Mouse (Mus musculus): ENCODE data around the gene Gm28048. TPM values are rescaled to one million over a fixed set of nuclear protein-coding genes. Genes with fewer than 3 reads are reported as not detected.

Gm28048 gene
- polyA plus RNA-seq, 1 experiment from 2014 or later, result 4.5 TPM

DNA sequence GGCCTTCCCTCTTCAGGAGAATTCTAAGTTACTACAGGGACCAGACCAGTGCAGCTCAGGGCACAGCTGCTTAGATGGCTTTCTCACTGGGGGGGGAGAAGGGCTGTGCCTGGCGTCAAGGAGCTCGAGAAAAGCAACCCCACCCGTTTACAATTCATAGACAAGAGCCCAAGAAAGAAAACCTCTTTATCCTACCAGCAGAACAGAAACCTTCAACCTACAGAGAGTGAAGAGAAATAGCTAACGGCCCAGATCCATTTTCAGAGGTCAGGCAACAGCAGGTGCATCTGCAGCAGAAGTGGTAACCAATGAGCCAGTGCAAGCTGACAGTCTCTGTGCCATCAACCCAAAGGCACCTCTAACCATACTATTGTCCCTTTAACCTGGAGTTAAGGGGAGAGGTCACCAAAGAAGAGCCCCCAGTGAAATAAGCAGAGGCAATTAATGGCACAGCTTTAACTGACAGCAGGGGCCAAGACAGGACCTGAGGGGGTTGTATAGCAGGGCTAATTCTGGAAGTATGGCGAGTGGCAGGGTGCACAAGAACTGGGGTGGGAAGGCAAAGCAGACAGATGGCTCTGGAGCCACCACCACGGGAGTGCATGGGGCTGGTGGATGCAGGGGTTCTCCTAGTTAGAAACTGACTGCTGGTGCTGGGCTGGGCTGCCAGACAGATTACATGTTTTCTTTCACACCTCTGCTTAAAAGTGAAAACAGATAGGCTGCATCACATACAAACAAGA lies 135.6 kb downstream of the Gm28048 start:
- H3K4me3 ChIP-seq (replicated peaks; ENCODE audit: low read depth, low read length), result no peak overlapping the region
- no peaks in the 10 kb centered on the region for H3K27me3 ChIP-seq (ENCODE audit: control insufficient read depth, insufficient read depth, low read length)
- no peak overlapping the region for H3K4me2 ChIP-seq (ENCODE audit: low read length)
- 57% methylated on average over 6 of the region's 6 CpGs for WGBS
- no peak for ATAC-seq (ENCODE audit: low FRiP score, low TSS enrichment)
- H3K9me3 ChIP-seq (ENCODE audit: control insufficient read depth, low read length), result no peaks in the 10 kb centered on the region
- H3K36me3 ChIP-seq (ENCODE audit: control insufficient read depth, insufficient read depth, low read length), result no peaks in the 10 kb centered on the region
- no peaks in the 10 kb centered on the region for H3K4me1 ChIP-seq (ENCODE audit: control insufficient read depth, insufficient read depth, low read length)
- H3K9ac ChIP-seq (replicated peaks; ENCODE audit: low read length), result no peak overlapping the region
- no peak for DNase-seq
- no peak overlapping the region for H3K27ac ChIP-seq (replicated peaks; ENCODE audit: low read depth, low read length)

- H3K4me1 ChIP-seq (ENCODE audit: control insufficient read depth, insufficient read depth, low read length), result no peaks in the 10 kb centered on the region
- 85% methylated on average over 4 of the region's 4 CpGs for WGBS
- no peaks in the 10 kb centered on the region for H3K9me3 ChIP-seq (ENCODE audit: control insufficient read depth, low read length)
- ATAC-seq (ENCODE audit: low FRiP score, low TSS enrichment), result no peak
- H3K27ac ChIP-seq (replicated peaks; ENCODE audit: low read depth, low read length), result no peak overlapping the region
- H3K27me3 ChIP-seq (ENCODE audit: control insufficient read depth, insufficient read depth, low read length), result no peaks in the 10 kb centered on the region
- DNase-seq, result no peak
- H3K4me3 ChIP-seq (replicated peaks; ENCODE audit: low read depth, low read length), result no peak overlapping the region
- no peak overlapping the region for H3K4me2 ChIP-seq (ENCODE audit: low read length)
- H3K36me3 ChIP-seq (ENCODE audit: control insufficient read depth, insufficient read depth, low read length), result no peaks in the 10 kb centered on the region
- H3K9ac ChIP-seq (replicated peaks; ENCODE audit: low read length), result no peak overlapping the region
These were observed 136.9 kb downstream of the Gm28048 start for GRCm38 (mm10) chr11:22844754-22845718.

DNA sequence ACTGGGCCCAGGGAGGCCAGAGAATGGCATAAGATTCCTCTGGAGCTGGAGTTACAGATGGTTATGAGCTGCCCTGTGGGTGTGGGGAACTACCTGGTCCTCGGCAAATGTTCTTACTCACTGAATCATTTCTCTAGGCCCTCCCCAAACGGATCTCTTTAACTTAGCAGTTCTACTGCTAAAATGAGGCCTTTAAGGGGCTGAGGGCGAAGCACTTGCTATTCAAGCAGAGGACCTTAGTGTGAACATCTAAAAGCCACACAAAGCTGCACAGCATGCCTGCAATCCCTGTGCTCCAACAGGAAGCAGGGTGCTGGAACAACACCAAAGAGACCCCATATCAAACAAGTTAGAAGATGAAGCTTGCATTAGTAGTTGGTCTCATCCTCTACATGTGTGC lies 142.4 kb downstream of the Gm28048 start:
- Histone ChIP-seq H3K27me3 (ENCODE audit: control insufficient read depth, insufficient read depth, low read length) (no peaks in the 10 kb centered on the region), H3K4me1 (ENCODE audit: control insufficient read depth, insufficient read depth, low read length) (no peaks in the 10 kb centered on the region), H3K36me3 (ENCODE audit: control insufficient read depth, insufficient read depth, low read length) (no peaks in the 10 kb centered on the region), H3K27ac (replicated peaks; ENCODE audit: low read depth, low read length) (no peak overlapping the region), H3K9ac (replicated peaks; ENCODE audit: low read length) (no peak overlapping the region), H3K9me3 (ENCODE audit: control insufficient read depth, low read length) (no peaks in the 10 kb centered on the region), H3K4me2 (ENCODE audit: low read length) (no peak overlapping the region), H3K4me3 (replicated peaks; ENCODE audit: low read depth, low read length) (no peak overlapping the region)
- 67% methylated on average over 3 of the region's 3 CpGs for WGBS
- DNase-seq (no peak), ATAC-seq (ENCODE audit: low FRiP score, low TSS enrichment) (no peak)

DNA sequence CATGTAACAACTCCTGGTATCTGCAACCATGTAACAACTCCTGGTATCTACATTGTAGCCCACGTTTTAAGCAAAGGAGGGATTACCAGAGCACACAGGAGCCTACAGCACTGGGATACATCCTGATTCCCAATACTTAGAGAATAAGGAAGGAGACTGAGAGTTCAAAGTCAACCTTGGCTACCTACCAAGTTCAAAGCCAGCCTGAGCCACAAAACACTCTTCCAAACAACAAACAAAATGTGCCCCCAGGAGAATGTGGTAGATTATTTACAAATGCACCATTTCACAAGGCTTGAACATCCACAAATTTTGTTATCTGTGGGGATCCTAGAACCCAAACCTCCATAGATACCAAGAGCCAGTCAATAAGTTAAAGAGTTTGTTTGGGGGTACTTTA lies 143.5 kb downstream of the Gm28048 start:
- Histone ChIP-seq H3K9me3 (ENCODE audit: control insufficient read depth, low read length) (no peaks in the 10 kb centered on the region), H3K4me2 (ENCODE audit: low read length) (no peak overlapping the region), H3K36me3 (ENCODE audit: control insufficient read depth, insufficient read depth, low read length) (no peaks in the 10 kb centered on the region), H3K9ac (replicated peaks; ENCODE audit: low read length) (no peak overlapping the region), H3K27ac (replicated peaks; ENCODE audit: low read depth, low read length) (no peak overlapping the region), H3K4me3 (replicated peaks; ENCODE audit: low read depth, low read length) (no peak overlapping the region), H3K27me3 (ENCODE audit: control insufficient read depth, insufficient read depth, low read length) (no peaks in the 10 kb centered on the region), H3K4me1 (ENCODE audit: control insufficient read depth, insufficient read depth, low read length) (no peaks in the 10 kb centered on the region)
- no peak for DNase-seq
- no peak for ATAC-seq (ENCODE audit: low FRiP score, low TSS enrichment)
- 64% methylated on average over 1 of the region's 1 CpGs for WGBS

DNA sequence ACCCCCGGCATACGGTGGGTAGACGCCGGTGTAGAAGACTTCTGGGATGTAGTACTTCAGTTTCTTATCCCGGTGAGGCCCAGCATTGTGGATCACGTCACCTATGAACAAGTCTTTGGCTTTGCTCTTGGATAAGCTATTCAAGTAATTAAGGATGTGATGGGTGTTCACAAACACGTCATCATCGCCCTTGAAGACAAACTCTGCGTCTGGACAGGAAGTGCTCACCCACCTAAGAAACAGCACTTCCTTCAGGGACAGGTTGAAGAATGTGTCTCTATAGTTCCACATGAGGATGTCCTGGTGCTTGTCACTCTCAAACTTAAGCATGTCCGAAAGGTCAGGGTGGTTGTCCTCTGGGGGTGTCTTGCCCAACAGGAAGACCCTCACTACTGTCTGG lies 145.6 kb downstream of the Gm28048 start:
- Histone ChIP-seq H3K4me2 (ENCODE audit: low read length) (no peak overlapping the region), H3K36me3 (ENCODE audit: control insufficient read depth, insufficient read depth, low read length) (no peaks in the 10 kb centered on the region), H3K4me1 (ENCODE audit: control insufficient read depth, insufficient read depth, low read length) (no peaks in the 10 kb centered on the region), H3K9ac (replicated peaks; ENCODE audit: low read length) (no peak overlapping the region), H3K9me3 (ENCODE audit: control insufficient read depth, low read length) (no peaks in the 10 kb centered on the region), H3K27me3 (ENCODE audit: control insufficient read depth, insufficient read depth, low read length) (no peaks in the 10 kb centered on the region), H3K27ac (replicated peaks; ENCODE audit: low read depth, low read length) (no peak overlapping the region), H3K4me3 (replicated peaks; ENCODE audit: low read depth, low read length) (no peak overlapping the region)
- WGBS, result 94% methylated on average over 10 of the region's 10 CpGs
- no peak for ATAC-seq (ENCODE audit: low FRiP score, low TSS enrichment)
- DNase-seq, result no peak

- Histone ChIP-seq H3K9ac (replicated peaks; ENCODE audit: low read length) (no peak overlapping the region), H3K27ac (replicated peaks; ENCODE audit: low read depth, low read length) (no peak overlapping the region), H3K4me3 (replicated peaks; ENCODE audit: low read depth, low read length) (no peak overlapping the region), H3K9me3 (ENCODE audit: control insufficient read depth, low read length) (no peaks in the 10 kb centered on the region), H3K4me2 (ENCODE audit: low read length) (no peak overlapping the region), H3K4me1 (ENCODE audit: control insufficient read depth, insufficient read depth, low read length) (no peaks in the 10 kb centered on the region), H3K36me3 (ENCODE audit: control insufficient read depth, insufficient read depth, low read length) (no peaks in the 10 kb centered on the region), H3K27me3 (ENCODE audit: control insufficient read depth, insufficient read depth, low read length) (no peaks in the 10 kb centered on the region)
- DNase-seq, result no peak
- WGBS, result 94% methylated on average over 4 of the region's 4 CpGs
- ATAC-seq (ENCODE audit: low FRiP score, low TSS enrichment), result no peak
These were observed 149.3 kb downstream of the Gm28048 start for GRCm38 (mm10) chr11:22832600-22832999.

DNA sequence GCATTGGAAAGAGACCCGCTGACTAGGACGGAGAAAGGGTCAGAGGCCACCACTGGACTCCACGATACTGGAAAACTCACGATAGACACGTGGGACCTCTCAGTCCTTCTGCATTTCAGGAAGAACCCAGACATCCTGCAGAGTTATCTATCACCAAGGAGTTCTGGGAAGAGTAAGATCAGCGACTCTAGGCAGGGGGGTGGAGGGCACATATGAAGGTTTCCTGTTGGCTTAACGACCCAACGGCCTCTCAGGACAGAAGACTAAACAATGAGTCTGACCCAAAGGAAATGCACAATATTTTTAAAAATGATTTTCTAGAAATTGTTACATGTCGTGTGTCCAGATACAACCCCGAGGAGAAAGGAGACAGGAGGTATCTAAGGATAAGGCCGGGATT lies 150.0 kb downstream of the Gm28048 start:
- H3K36me3 ChIP-seq (ENCODE audit: control insufficient read depth, insufficient read depth, low read length), result no peaks in the 10 kb centered on the region
- no peak for DNase-seq
- ATAC-seq (ENCODE audit: low FRiP score, low TSS enrichment), result no peak
- H3K4me3 ChIP-seq (replicated peaks; ENCODE audit: low read depth, low read length), result no peak overlapping the region
- H3K27ac ChIP-seq (replicated peaks; ENCODE audit: low read depth, low read length), result no peak overlapping the region
- no peak overlapping the region for H3K9ac ChIP-seq (replicated peaks; ENCODE audit: low read length)
- no peaks in the 10 kb centered on the region for H3K9me3 ChIP-seq (ENCODE audit: control insufficient read depth, low read length)
- H3K4me1 ChIP-seq (ENCODE audit: control insufficient read depth, insufficient read depth, low read length), result no peaks in the 10 kb centered on the region
- WGBS, result 95% methylated on average over 11 of the region's 11 CpGs
- H3K27me3 ChIP-seq (ENCODE audit: control insufficient read depth, insufficient read depth, low read length), result no peaks in the 10 kb centered on the region
- no peak overlapping the region for H3K4me2 ChIP-seq (ENCODE audit: low read length)

GRCm38 (mm10) chr11:22830684-22831083 lies 151.2 kb downstream of the Gm28048 start:
- no peak overlapping the region for H3K9ac ChIP-seq (replicated peaks; ENCODE audit: low read length)
- 72% methylated on average over 6 of the region's 6 CpGs for WGBS

More at GRCm38 (mm10) chr11:22830684-22831083, 151.2 kb downstream of the Gm28048 start:
- H3K27me3 ChIP-seq (ENCODE audit: control insufficient read depth, insufficient read depth, low read length), result no peaks in the 10 kb centered on the region
- H3K27ac ChIP-seq (replicated peaks; ENCODE audit: low read depth, low read length), result no peak overlapping the region
- no peak overlapping the region for H3K4me2 ChIP-seq (ENCODE audit: low read length)
- DNase-seq (no peak), ATAC-seq (ENCODE audit: low FRiP score, low TSS enrichment) (no peak)
- no peak overlapping the region for H3K4me3 ChIP-seq (replicated peaks; ENCODE audit: low read depth, low read length)
- no peaks in the 10 kb centered on the region for H3K9me3 ChIP-seq (ENCODE audit: control insufficient read depth, low read length)
- no peaks in the 10 kb centered on the region for H3K4me1 ChIP-seq (ENCODE audit: control insufficient read depth, insufficient read depth, low read length)
- H3K36me3 ChIP-seq (ENCODE audit: control insufficient read depth, insufficient read depth, low read length), result no peaks in the 10 kb centered on the region

Data from midbrain, embryonic 14.5 days (tissue).